Mouse (Mus musculus): ENCODE data around the gene Rprd2.

- TF ChIP-seq TAL1 (IDR thresholded peaks at IDR 0.05; ENCODE audit: low read length) (no peak), GATA1 (IDR thresholded peaks at IDR 0.05; ENCODE audit: low read length) (no peak)
Observed at GRCm38 (mm10) chr3:95763811-95764210, 54.9 kb downstream of the Rprd2 start.

Data from erythroblast, embryonic 14.5 days (primary cell).